Mouse (Mus musculus) ES-Bruce4 (cell line): ENCODE measurements at regions not wholly inside any gene's neighbourhood (a gene's known extent, or its start where the extent isn't known, plus 50 kb on each side); places are given as distances from the start of the nearest gene placed in this dataset.

ENCODE experiments used
- CTCF ChIP-seq: IDR thresholded peaks from one replicate; pipeline ENCODE4 v1.8.1; 2011; ENCODE audit warnings: low read depth, low read length
- POLR2A ChIP-seq: IDR thresholded peaks from one replicate; pipeline ENCODE4 v1.8.1; 2011; ENCODE audit warnings: low read length; ENCODE audit not compliant: insufficient read depth

DNA sequence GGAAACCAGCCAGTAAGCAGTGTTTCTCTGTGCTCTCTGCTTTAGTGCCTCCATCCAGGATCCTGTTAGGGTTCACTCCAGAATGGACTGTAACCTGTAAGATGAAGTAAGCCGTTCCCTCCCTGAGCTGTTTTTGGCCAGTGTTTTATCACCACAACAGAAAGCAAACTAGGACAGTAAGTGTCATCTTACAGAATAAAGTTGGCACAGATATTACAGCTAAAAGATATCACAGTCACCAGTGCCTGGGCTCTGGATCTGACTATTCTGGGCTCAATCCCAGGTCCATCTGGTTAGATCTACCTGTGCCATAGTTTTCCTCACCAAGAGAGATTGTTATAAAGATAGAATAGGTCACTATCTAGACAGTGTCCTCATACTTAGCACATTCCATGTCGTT is 92.9 kb upstream of the Paqr3 start:
- TF ChIP-seq CTCF (no peak), POLR2A (no peak)
